Mouse (Mus musculus) lung, adult 2 months (tissue): Measurements from ENCODE around the gene 1110008P14Rik.

Experiments used
- CTCF ChIP-seq: fragments of 200-500 bp; IDR thresholded peaks from 2 replicates; pipeline ENCODE4 v1.5.1; 2011; ENCODE audit warnings: mild to moderate bottlenecking, low read length, control low read depth; ENCODE audit not compliant: insufficient read depth
- POLR2A ChIP-seq: fragments of 200-500 bp; IDR thresholded peaks from 2 replicates; pipeline ENCODE4 v1.6.1; 2011; ENCODE audit warnings: low read depth, mild to moderate bottlenecking, control low read depth, low read length, borderline replicate concordance; ENCODE audit errors: extremely low read depth

GRCm38 (mm10) chr2:32374191-32374590 lies 7.5 kb downstream of the 1110008P14Rik start:
- no peak for TF ChIP-seq POLR2A
- TF ChIP-seq CTCF: no peak
